Mouse (Mus musculus) hindbrain, embryonic 14.5 days (tissue): Measurements from ENCODE around the gene Gfod1. TPM values are rescaled to one million over a fixed set of nuclear protein-coding genes. Genes with fewer than 3 reads are reported as not detected.

ENCODE experiments used
- ATAC-seq: fragments of 200-750 bp; cut with Nextera tagmentation; 2 replicates; pipeline ENCODE4 v1.8.0; 2017; ENCODE audit warnings: moderate number of reproducible peaks, mild to moderate bottlenecking, moderate TSS enrichment, moderate library complexity; ENCODE audit not compliant: low FRiP score
- DNase-seq: peaks from one replicate; pipeline ENCODE4 v3.0.0-alpha.2; 2015; ENCODE audit warnings: low spot score
- H3K27ac ChIP-seq: fragments of 300-500 bp; sonication (generic); 2 replicates; pipeline ENCODE4 v1.5.1; 2014; ENCODE audit warnings: mild to moderate bottlenecking, moderate library complexity
- H3K27me3 ChIP-seq: fragments of 300-500 bp; sonication (generic); 2 replicates; pipeline ENCODE4 v1.6.1; 2014; ENCODE audit warnings: mild to moderate bottlenecking, low read length, mixed read lengths; ENCODE audit not compliant: control insufficient read depth, insufficient read depth
- H3K36me3 ChIP-seq: fragments of 300-500 bp; sonication (generic); replicated peaks from 2 replicates; pipeline ENCODE4 v1.6.1; 2014; ENCODE audit not compliant: control insufficient read depth, insufficient read depth
- H3K4me1 ChIP-seq: fragments of 300-500 bp; sonication (generic); replicated peaks from 2 replicates; pipeline ENCODE4 v1.6.1; 2014; ENCODE audit warnings: antibody characterized with exemption, low read length, mixed read lengths; ENCODE audit not compliant: control insufficient read depth, insufficient read depth
- H3K4me2 ChIP-seq: fragments of 300-500 bp; sonication (generic); replicated peaks from 2 replicates; pipeline ENCODE4 v1.6.1; 2014; ENCODE audit warnings: mild to moderate bottlenecking, moderate library complexity
- H3K4me3 ChIP-seq: fragments of 300-500 bp; sonication (generic); replicated peaks from 2 replicates; pipeline ENCODE4 v1.5.1; 2014; ENCODE audit warnings: mild to moderate bottlenecking, low read length
- H3K9ac ChIP-seq: fragments of 300-500 bp; sonication (generic); 2 replicates; pipeline ENCODE4 v1.6.1; 2014
- H3K9me3 ChIP-seq: fragments of 300-500 bp; sonication (generic); 2 replicates; pipeline ENCODE4 v1.6.1; 2016; ENCODE audit warnings: low read length; ENCODE audit not compliant: control insufficient read depth
- whole genome bisulfite sequencing: fragments of 180-500 bp; shearing (Covaris S2); extraction: QIAGEN DNeasy Blood & Tissue Kit; methylation state at CpG from one replicate; pipeline ENCODE4 v1.1.7; 2014; 5-methylcytosine and 5-hydroxymethylcytosine counted together
- polyA plus RNA-seq: library from polyadenylated mRNA; unstranded; fragments of >200 nt; fragmentation: Nextera tagmentation; extraction: Ambion mirVana; gene quantifications from 2 replicates; pipeline ENCODE4 v1.2.1, GENCODE M21; 2014

Gfod1 gene
- polyA plus RNA-seq, 1 experiment from 2014 or later, result 3.7 TPM

GRCm38 (mm10) chr13:43243793-43244192 is 60.2 kb downstream of the Gfod1 start:
- Histone ChIP-seq H3K4me1 (peaks cover 11% of the 10 kb centered on the region), H3K27ac (no peak overlapping the region), H3K36me3 (peaks cover 4% of the 10 kb centered on the region; the same call in 1 of the 2 replicates), H3K27me3 (no peaks in the 10 kb centered on the region), H3K4me3 (no peak overlapping the region), H3K9ac (no peak overlapping the region), H3K4me2 (no peak overlapping the region), H3K9me3 (no peaks in the 10 kb centered on the region)
- DNase-seq (no peak), ATAC-seq (no peak)
- 80% methylated on average over 7 of the region's 7 CpGs for WGBS

- Histone ChIP-seq H3K27ac (no peak overlapping the region), H3K4me2 (no peak overlapping the region), H3K9me3 (no peaks in the 10 kb centered on the region), H3K4me1 (peaks cover 11% of the 10 kb centered on the region), H3K27me3 (no peaks in the 10 kb centered on the region), H3K36me3 (peaks cover 4% of the 10 kb centered on the region; the same call in 1 of the 2 replicates), H3K9ac (no peak overlapping the region), H3K4me3 (no peak overlapping the region)
- ATAC-seq (no peak), DNase-seq (no peak)
- WGBS, result 92% methylated on average over 3 of the region's 3 CpGs
Measured at GRCm38 (mm10) chr13:43243240-43243639, 60.7 kb downstream of the Gfod1 start.

- Histone ChIP-seq H3K36me3 (peaks cover 4% of the 10 kb centered on the region; the same call in 1 of the 2 replicates), H3K9ac (no peak overlapping the region), H3K9me3 (no peaks in the 10 kb centered on the region), H3K4me2 (no peak overlapping the region), H3K27me3 (no peaks in the 10 kb centered on the region), H3K4me1 (peaks cover 11% of the 10 kb centered on the region), H3K27ac (peak overlapping the region; percentile 52), H3K4me3 (no peak overlapping the region)
- 86% methylated on average over 2 of the region's 2 CpGs for WGBS
- no peak for ATAC-seq
- DNase-seq, result no peak
Measured at GRCm38 (mm10) chr13:43241750-43242149, 62.2 kb downstream of the Gfod1 start.

- Histone ChIP-seq H3K4me1 (peaks cover 11% of the 10 kb centered on the region), H3K36me3 (no peaks in the 10 kb centered on the region; the same call in 1 of the 2 replicates), H3K9ac (no peak overlapping the region), H3K4me2 (no peak overlapping the region), H3K9me3 (no peaks in the 10 kb centered on the region), H3K27me3 (no peaks in the 10 kb centered on the region), H3K4me3 (no peak overlapping the region), H3K27ac (peak overlapping the region; percentile 52; the same call in 1 of the 2 replicates)
- DNase-seq, result peak; percentile 74
- WGBS, result 13% methylated on average over 1 of the region's 1 CpGs
- ATAC-seq, result peak; percentile 64; the same call in 1 of the 2 replicates
Measured at GRCm38 (mm10) chr13:43241069-43241468, 62.9 kb downstream of the Gfod1 start.

GRCm38 (mm10) chr13:43239790-43240216 is 64.2 kb downstream of the Gfod1 start:
- no peaks in the 10 kb centered on the region for H3K36me3 ChIP-seq
- no peaks in the 10 kb centered on the region for H3K9me3 ChIP-seq
- no peak overlapping the region for H3K4me3 ChIP-seq
- H3K9ac ChIP-seq, result no peak overlapping the region
- no peaks in the 10 kb centered on the region for H3K27me3 ChIP-seq
- H3K4me2 ChIP-seq, result no peak overlapping the region
- WGBS, result 85% methylated on average over 11 of the region's 11 CpGs
- DNase-seq, result no peak
- no peak for ATAC-seq
- peaks cover 16% of the 10 kb centered on the region for H3K4me1 ChIP-seq
- no peak overlapping the region for H3K27ac ChIP-seq

- Histone ChIP-seq H3K36me3 (no peaks in the 10 kb centered on the region), H3K9ac (no peak overlapping the region), H3K4me2 (no peak overlapping the region), H3K9me3 (no peaks in the 10 kb centered on the region), H3K4me3 (no peak overlapping the region), H3K27me3 (no peaks in the 10 kb centered on the region), H3K4me1 (peaks cover 22% of the 10 kb centered on the region), H3K27ac (peak overlapping the region; percentile 22)
- ATAC-seq (no peak), DNase-seq (no peak)
- WGBS, result 65% methylated on average over 6 of the region's 6 CpGs
Measured at GRCm38 (mm10) chr13:43236630-43237029, 67.3 kb downstream of the Gfod1 start.

- Histone ChIP-seq H3K9ac (no peak overlapping the region), H3K36me3 (no peaks in the 10 kb centered on the region), H3K4me1 (peaks cover 17% of the 10 kb centered on the region), H3K4me3 (no peak overlapping the region), H3K27ac (peak overlapping the region; percentile 22; the same call in 1 of the 2 replicates), H3K9me3 (no peaks in the 10 kb centered on the region), H3K27me3 (no peaks in the 10 kb centered on the region), H3K4me2 (no peak overlapping the region)
- DNase-seq (no peak), ATAC-seq (no peak)
- WGBS, result 79% methylated on average over 4 of the region's 4 CpGs
Measured at GRCm38 (mm10) chr13:43235982-43236381, 68.0 kb downstream of the Gfod1 start.

GRCm38 (mm10) chr13:43235586-43235910 is 68.4 kb downstream of the Gfod1 start:
- peak overlapping the region; percentile 22; the same call in 1 of the 2 replicates for H3K27ac ChIP-seq
- ATAC-seq, result 0 out of 2 replicates have a peak, but pooled peaks have one; percentile 15
- H3K36me3 ChIP-seq, result no peaks in the 10 kb centered on the region
- H3K9ac ChIP-seq, result no peak overlapping the region
- no peak for DNase-seq
- no peaks in the 10 kb centered on the region for H3K9me3 ChIP-seq
- H3K4me1 ChIP-seq, result peaks cover 18% of the 10 kb centered on the region; the same call in 1 of the 2 replicates
- H3K4me3 ChIP-seq, result no peak overlapping the region
- 80% methylated on average over 3 of the region's 3 CpGs for WGBS
- no peak overlapping the region for H3K4me2 ChIP-seq
- H3K27me3 ChIP-seq, result no peaks in the 10 kb centered on the region

GRCm38 (mm10) chr13:43234869-43235585 is 68.9 kb downstream of the Gfod1 start:
- H3K27me3 ChIP-seq, result no peaks in the 10 kb centered on the region
- H3K9me3 ChIP-seq, result no peaks in the 10 kb centered on the region
- peak overlapping the region; percentile 22; the same call in 1 of the 2 replicates for H3K27ac ChIP-seq
- H3K4me2 ChIP-seq, result no peak overlapping the region
- no peak overlapping the region for H3K9ac ChIP-seq
- H3K4me1 ChIP-seq, result peaks cover 22% of the 10 kb centered on the region
- H3K36me3 ChIP-seq, result no peaks in the 10 kb centered on the region
- ATAC-seq, result peak; percentile 44; the same call in 1 of the 2 replicates
- 62% methylated on average over 9 of the region's 9 CpGs for WGBS
- H3K4me3 ChIP-seq, result no peak overlapping the region
- no peak for DNase-seq
